Mouse (Mus musculus) R1 (cell line): ENCODE results near the gene Npr2.
"Not testable (repeated sequence)": the region's sequence is repeated elsewhere in the genome, so short reads cannot be mapped to it uniquely, and the experiment has no call there.

Source experiments
- DNase-seq: peaks from one replicate; pipeline ENCODE4 v3.0.0-alpha.2; 2018; ENCODE audit warnings: low read depth, low spot score

Gene Npr2

GRCm38 (mm10) chr4:43631046-43631955 is at the start of gene Npr2:
Gene Npr2, plus strand, starts transcription at chr4:43631935.
- peak; percentile 55 for DNase-seq

- no peak for DNase-seq
These were observed 49.5 kb upstream of the Npr2 start for GRCm38 (mm10) chr4:43582241-43582640.

GRCm38 (mm10) chr4:43583421-43583820 is 48.3 kb upstream of the Npr2 start:
- peak; percentile 39 for DNase-seq

- DNase-seq: no peak
These were observed 47.0 kb upstream of the Npr2 start, which contains the start of gene Msmp for GRCm38 (mm10) chr4:43584444-43585416. Gene Msmp, minus strand, starts transcription at chr4:43584494.

- DNase-seq: no peak
These were observed 46.1 kb upstream of the Npr2 start for GRCm38 (mm10) chr4:43585682-43586081.

- DNase-seq: no peak
These were observed 45.3 kb upstream of the Npr2 start for GRCm38 (mm10) chr4:43586411-43586810.

GRCm38 (mm10) chr4:43587681-43588080 is 44.1 kb upstream of the Npr2 start:
- DNase-seq: no peak

GRCm38 (mm10) chr4:43591543-43591942 is 40.2 kb upstream of the Npr2 start:
- DNase-seq: no peak

GRCm38 (mm10) chr4:43591961-43592360 is 39.8 kb upstream of the Npr2 start:
- DNase-seq: no peak

- no peak for DNase-seq
These were observed 38.3 kb upstream of the Npr2 start for GRCm38 (mm10) chr4:43593453-43593852.

GRCm38 (mm10) chr4:43596597-43596996 is 35.1 kb upstream of the Npr2 start:
- DNase-seq: not testable (repeated sequence)

- no peak for DNase-seq
These were observed 33.5 kb upstream of the Npr2 start for GRCm38 (mm10) chr4:43598200-43598599.

GRCm38 (mm10) chr4:43598650-43599380 is 32.9 kb upstream of the Npr2 start:
- no peak for DNase-seq

GRCm38 (mm10) chr4:43600195-43600934 is 31.4 kb upstream of the Npr2 start:
- no peak for DNase-seq

- DNase-seq: no peak
These were observed 27.6 kb upstream of the Npr2 start for GRCm38 (mm10) chr4:43604099-43604498.

GRCm38 (mm10) chr4:43604751-43605685 is 26.7 kb upstream of the Npr2 start:
- no peak for DNase-seq

- DNase-seq: no peak
These were observed 19.2 kb upstream of the Npr2 start for GRCm38 (mm10) chr4:43612534-43612933.

GRCm38 (mm10) chr4:43613060-43613730 is 18.5 kb upstream of the Npr2 start:
- no peak for DNase-seq
